Mouse (Mus musculus) left cerebral cortex, adult 2 months (tissue): Measurements from ENCODE around the gene Olfr639. TPM values are rescaled to one million over a fixed set of nuclear protein-coding genes. Genes with fewer than 3 reads are reported as not detected.
"Not testable (repeated sequence)": the region's sequence is repeated elsewhere in the genome, so short reads cannot be mapped to it uniquely, and the experiment has no call there.

Experiments
- DNase-seq, 2 experiments: peaks; one replicate each; pipeline ENCODE4 v3.0.0; 2021 to 2022; ENCODE audit warnings: low spot score in 2 of 2, mixed read lengths in 1 of 2; ENCODE audit errors: extremely low spot score in 1 of 2
- H3K27ac ChIP-seq: fragments of 200-600 bp; 2 replicates; pipeline ENCODE4 v1.8.1; 2022
- H3K4me3 ChIP-seq: fragments of 200-600 bp; 2 replicates; pipeline ENCODE4 v1.8.1; 2022
- CTCF ChIP-seq: fragments of 200-600 bp; IDR thresholded peaks from 2 replicates; pipeline ENCODE4 v1.8.1; 2022; ENCODE audit warnings: antibody characterized with exemption, mild to moderate bottlenecking, moderate library complexity
- intact Hi-C: fragments of 180-260 bp; cut with DNase I; formaldehyde crosslinking; loops from one replicate; pipeline ENCODE4 v1.15.1; 2025
- total RNA-seq, 2 experiments: library from RNA; stranded (reverse); gene quantifications; 2 replicates each; pipeline ENCODE4 v1.2.3; 2021

The Olfr639 gene
- total RNA-seq, 2 experiments from 2014 or later: 0.07 to 0.19 TPM

GRCm38 (mm10) chr7:103970852-103971251 is 46.3 kb downstream of the Olfr639 start, which contains the start of gene Olfr635:
Olfr635 (plus strand) TSS chr7:103971152.
- no peak for TF ChIP-seq CTCF
- no peak within 1 kb of the TSS for H3K27ac ChIP-seq

DNA sequence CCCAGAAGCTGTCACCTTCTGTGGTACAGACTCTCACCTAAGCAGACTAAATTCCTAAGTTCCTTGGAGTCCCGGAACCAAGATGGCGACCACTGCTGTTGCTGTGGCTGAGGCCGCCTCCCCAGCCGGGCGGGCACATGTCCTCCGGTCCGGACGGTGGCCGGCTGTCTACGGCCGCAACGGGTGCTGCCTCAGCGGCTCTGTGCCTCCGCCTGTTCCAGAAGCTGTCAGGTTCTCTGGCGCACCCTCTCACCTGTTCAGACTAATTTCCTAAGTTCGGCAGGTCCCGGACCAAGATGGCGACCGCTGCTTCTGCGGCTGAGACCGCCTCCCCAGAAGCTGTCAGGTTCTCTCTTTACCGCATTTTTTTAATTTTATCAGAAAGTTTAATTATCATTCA is 50.2 kb downstream of the Olfr639 start:
- H3K27ac ChIP-seq, DNase-seq, H3K4me3 ChIP-seq, intact Hi-C loops: not testable (repeated sequence)

More at GRCm38 (mm10) chr7:103970852-103971251, 46.3 kb downstream of the Olfr639 start, which contains the start of gene Olfr635:
- no peak for DNase-seq
- intact Hi-C loops: no loop called here
- no peak within 1 kb of the TSS for H3K4me3 ChIP-seq

Other genes starting within 250 kb of the Olfr639 start
- gene Olfr69, start 245.7 kb downstream of the Olfr639 start, total RNA-seq: not detected
- not detected for gene Olfr68, start 237.6 kb downstream of the Olfr639 start, total RNA-seq
- gene Olfr67, start 225.5 kb downstream of the Olfr639 start, total RNA-seq: not detected
- gene Hbb-bt, start 203.3 kb downstream of the Olfr639 start, total RNA-seq: 10 to 100 TPM; 29.5 to 36.6 TPM
- gene Hbb-bs, start 189.2 kb downstream of the Olfr639 start, total RNA-seq: 100 to 1,000 TPM; 305 to 339 TPM
- not detected for gene Hbb-bh2, start 176.8 kb downstream of the Olfr639 start, total RNA-seq
- not detected for gene Hbb-bh1, start 174.1 kb downstream of the Olfr639 start, total RNA-seq
- gene Hbb-y, start 164.1 kb downstream of the Olfr639 start, total RNA-seq: not detected
- not detected for gene Olfr66, start 131.1 kb downstream of the Olfr639 start, total RNA-seq
- gene Olfr64, start 122.8 kb downstream of the Olfr639 start, total RNA-seq: not detected
- gene Olfr65, start 113.8 kb downstream of the Olfr639 start, total RNA-seq: not detected
- gene Olfr631, start 88.5 kb downstream of the Olfr639 start, total RNA-seq: not detected
- gene Olfr632, start 83.0 kb downstream of the Olfr639 start, total RNA-seq: not detected
- not detected for gene Olfr633, start 72.9 kb downstream of the Olfr639 start, total RNA-seq
- under 1 TPM; 0.05 to 0.09 TPM for gene Olfr635, start 46.2 kb downstream of the Olfr639 start, total RNA-seq
- not detected for gene Olfr638, start 18.6 kb downstream of the Olfr639 start, total RNA-seq
- gene Olfr640, start 8.3 kb upstream of the Olfr639 start, total RNA-seq: not detected
- gene Olfr641, start 18.1 kb upstream of the Olfr639 start, total RNA-seq: not detected
- gene Olfr642, start 35.4 kb upstream of the Olfr639 start, total RNA-seq: not detected
- gene 4930516K23Rik, start 44.1 kb upstream of the Olfr639 start, total RNA-seq: not detected
- not detected for gene Olfr644, start 54.6 kb upstream of the Olfr639 start, total RNA-seq
- gene Olfr645, start 68.2 kb upstream of the Olfr639 start, total RNA-seq: not detected
- not detected for gene Olfr646, start 87.6 kb upstream of the Olfr639 start, total RNA-seq
- gene Ubqln5, start 112.5 kb upstream of the Olfr639 start, total RNA-seq: not detected
- not detected for gene Olfr643, start 120.1 kb upstream of the Olfr639 start, total RNA-seq
- gene Ubqln3, start 126.0 kb upstream of the Olfr639 start, total RNA-seq: not detected
- not detected for gene Ubqlnl, start 133.3 kb upstream of the Olfr639 start, total RNA-seq
- not detected for gene Olfm5, start 147.5 kb upstream of the Olfr639 start, total RNA-seq
- under 1 TPM; 0.26 to 0.27 TPM for gene Olfr648, start 166.1 kb upstream of the Olfr639 start, total RNA-seq
- not detected for gene Olfr649, start 178.7 kb upstream of the Olfr639 start, total RNA-seq
- gene Trim6, start 201.5 kb upstream of the Olfr639 start, total RNA-seq: under 1 TPM; 0.19 to 0.34 TPM
- 1 to 10 TPM; 1.0 to 1.3 TPM for gene Trim34a, start 227.2 kb upstream of the Olfr639 start, total RNA-seq